Mouse (Mus musculus): ENCODE results near the gene Rpl23a.
"Not testable (repeated sequence)": the region's sequence is repeated elsewhere in the genome, so short reads cannot be mapped to it uniquely, and the experiment has no call there.

Gene Rpl23a

DNA sequence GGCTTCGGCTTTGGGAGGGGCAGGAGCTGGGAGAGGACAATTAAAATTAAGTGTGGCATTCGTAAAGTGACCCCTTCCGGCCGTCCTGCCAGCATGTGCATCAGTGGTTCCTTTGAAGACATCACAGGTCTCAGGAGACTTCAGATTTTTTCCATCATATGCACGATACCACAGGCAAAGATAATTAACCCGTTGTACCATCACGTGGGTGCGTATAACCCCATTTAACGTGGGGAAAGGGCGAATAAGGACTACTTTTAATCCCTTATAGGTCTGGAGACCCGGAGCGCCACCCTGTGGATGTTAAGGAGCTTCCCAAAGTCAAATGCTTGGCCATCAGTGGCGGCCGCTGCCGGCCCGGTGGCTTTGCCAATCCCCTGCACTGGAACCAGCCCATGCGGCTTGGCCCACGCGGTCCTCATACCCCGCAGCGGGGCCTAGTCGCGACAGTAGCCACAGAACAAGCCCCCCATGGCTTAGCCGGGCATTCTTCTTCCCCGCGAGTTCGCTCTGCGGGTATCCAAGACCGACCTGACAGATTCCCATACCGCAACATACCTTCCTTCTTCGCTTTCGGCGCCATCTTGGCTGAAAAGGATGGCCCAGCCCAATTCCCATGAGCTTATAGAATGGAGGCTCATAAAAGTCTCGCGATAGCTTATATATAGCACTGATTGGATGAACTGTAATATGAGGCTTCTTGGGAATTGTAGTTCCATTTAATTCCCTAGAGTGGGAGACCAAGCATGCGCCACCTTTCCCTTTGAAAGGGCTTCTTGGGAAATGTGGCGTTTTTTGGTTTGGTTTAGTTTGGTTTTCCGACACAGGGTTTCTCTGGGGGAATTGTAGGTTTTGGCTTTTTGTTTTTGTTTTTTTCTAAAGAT is at the start of gene Rpl23a:
Gene Rpl23a, minus strand, starts transcription at position 624 of the 884 bp plus-strand sequence.
- DNase-seq, result peak; percentile 78 to 91

DNA sequence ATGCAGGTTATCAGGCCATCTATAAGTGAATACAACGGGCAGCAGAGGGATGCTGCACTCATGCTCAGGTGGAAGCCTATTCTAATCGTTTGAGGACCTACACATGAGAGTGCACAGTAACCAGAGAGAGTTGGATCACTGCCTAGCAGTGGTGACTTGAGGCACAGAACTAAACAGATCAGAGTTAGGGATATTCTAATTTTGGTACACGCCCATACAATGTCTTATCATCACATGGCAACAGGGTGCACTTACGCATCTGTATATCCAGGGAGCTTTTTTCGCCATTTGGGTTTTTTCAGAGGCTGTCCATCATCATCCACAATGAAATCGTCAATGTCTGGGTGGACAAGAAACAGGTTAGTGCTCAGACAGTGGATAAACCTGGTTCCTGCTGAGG is 48.1 kb upstream of the Rpl23a start:
- DNase-seq, result no peak

GRCm38 (mm10) chr11:78223586-78223985 is 40.2 kb upstream of the Rpl23a start:
- no peak for DNase-seq

DNA sequence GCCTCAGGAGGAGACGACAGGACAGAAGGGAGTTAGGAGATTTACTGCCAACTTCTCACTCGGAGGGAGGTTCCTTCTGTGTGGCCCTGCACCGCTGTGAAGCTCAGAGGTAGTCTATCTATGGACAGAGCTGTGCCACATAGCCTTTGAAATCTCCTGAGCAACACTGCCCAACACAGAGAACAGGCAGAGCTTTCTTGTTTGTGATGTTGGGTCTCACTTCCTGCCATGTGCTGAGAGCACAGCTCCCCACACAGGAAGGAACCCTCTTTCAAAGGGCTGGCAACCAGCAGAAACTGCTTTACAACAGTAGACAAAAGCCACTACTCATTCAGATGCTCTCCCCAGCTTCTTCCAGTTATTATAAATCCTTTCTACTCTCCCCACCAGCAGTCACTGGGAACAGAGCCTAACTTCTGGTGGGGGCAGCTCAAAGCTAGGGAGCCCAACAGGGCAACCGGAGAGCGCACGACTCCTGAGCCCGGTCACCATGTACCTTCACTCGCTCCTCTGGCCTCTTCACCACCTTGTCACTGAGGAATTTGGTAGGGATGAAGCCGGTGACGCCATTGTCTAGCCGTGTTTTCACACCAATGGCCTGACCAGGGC is 32.4 kb upstream of the Rpl23a start:
- no peak for DNase-seq

GRCm38 (mm10) chr11:78213086-78213817 is 29.9 kb upstream of the Rpl23a start:
- DNase-seq, result no peak

DNA sequence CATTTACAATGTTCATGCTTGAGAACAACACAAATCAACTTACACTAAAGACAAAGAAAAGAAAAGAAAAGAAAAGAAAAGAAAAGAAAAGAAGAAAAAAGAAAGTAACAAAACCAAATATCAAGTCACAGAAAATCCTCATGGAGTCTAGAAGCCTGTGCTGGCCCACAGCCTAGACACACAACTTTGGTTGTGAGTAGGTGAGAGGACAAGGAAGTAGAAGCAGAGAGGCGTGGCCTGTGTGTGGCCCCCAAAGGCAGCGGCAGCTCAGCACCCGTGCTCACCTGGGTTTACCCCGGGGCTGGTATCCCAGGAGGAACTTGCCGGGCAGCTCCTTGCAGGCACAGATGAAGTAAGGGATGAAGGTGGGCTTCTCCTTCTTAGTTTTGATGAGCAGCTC is 28.1 kb upstream of the Rpl23a start:
- DNase-seq, result no peak

DNA sequence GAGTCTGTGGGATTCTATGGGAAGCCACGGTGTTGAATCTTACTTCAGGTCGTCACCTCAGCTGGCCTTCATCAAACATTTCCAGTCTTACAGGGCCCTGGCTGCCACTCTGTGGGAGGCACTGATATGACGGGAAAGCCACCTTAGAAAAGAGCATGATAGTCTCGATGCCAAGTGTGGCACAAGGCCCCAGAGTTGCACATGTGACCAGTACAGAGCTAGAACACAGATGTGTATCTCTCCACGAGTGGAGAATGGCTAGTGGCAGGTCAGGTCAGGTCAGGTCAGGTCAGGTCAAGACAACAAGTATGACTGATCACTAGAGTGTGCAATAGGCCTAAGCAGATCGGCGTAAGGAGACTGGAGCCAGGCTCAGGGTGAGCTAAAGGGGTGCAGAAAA is 27.2 kb upstream of the Rpl23a start:
- DNase-seq, result no peak

- peak in 1 of 2 experiments; percentile 25 for DNase-seq
These were observed 26.5 kb upstream of the Rpl23a start for GRCm38 (mm10) chr11:78209886-78210285.

DNA sequence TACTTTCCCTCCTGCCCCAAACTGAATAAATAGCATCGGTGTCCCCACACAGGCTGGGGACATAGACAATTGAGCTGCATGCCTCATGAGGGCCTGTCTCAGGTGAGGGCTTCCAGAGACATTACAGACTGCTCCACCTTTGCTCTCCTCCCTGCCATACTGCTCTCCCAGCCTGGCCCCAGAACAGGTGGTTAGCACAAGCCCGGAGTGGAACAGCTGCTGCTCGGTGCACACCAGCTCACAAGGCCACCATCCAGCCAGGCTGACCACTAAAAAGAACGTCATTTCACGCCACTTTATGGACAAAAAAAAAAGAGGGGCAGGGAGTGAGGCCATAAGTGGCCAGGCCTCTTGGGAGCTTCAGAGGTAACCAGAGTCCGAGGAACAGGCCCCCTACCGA is 23.8 kb upstream of the Rpl23a start:
- no peak for DNase-seq

GRCm38 (mm10) chr11:78205361-78206206 is 22.2 kb upstream of the Rpl23a start:
- no peak for DNase-seq

DNA sequence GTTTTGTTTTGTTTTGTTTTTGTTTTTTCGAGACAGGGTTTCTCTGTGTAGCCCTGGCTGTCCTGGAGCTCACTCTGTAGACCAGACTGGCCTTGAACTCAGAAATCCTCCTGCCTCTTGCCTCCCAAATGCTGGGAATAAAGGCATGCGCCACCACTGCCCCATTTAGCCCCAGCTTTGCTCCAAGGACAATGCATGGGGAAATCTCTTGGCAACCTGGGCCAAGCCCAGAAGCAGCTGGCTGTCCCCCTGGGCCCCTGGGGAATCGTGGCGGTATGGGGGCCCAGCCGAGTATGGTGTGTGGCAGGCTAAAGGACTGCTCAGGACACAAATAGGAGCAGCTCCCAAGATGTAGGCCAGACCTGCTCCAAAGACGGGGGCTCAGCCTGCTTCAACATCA is 20.9 kb upstream of the Rpl23a start:
- no peak for DNase-seq

- DNase-seq, result peak; percentile 38 to 40
These were observed 19.0 kb upstream of the Rpl23a start for GRCm38 (mm10) chr11:78202372-78202771.

DNA sequence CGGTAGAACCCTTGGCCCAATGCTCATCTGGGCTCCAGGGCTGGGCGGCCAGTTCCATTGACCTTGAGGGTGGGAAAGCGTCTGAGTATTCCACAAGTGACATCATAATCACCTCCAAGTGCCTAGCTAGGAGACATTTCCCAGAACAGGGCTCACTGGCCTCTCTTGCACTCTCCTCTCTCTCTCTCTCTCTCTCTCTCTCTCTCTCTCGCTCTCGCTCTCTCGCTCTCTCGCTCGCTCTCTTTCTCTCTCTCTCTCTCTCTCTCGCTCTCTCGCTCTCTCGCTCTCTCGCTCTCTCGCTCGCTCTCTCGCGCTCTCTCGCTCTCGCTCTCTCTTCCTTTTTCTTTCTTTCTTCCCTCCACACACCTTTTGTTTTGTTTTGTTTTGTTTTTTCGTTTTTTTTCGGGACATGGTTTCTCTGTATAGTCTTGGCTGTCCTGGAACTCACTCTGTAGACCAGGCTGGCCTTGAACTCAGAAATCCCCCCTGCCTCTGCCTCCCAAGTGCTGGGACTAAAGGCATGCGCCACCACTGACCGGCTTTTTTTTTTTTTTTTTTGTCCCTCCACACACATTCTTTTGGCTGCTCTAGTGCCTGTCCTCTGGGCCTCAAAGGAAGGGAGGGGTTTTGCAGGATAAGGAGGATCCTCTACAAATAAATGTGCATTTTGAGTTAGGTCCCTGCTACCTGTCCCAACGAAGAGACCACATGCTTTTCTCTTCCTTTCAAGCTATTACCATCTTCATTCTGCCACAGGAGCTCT is 11.9 kb upstream of the Rpl23a start:
- no peak for DNase-seq

DNA sequence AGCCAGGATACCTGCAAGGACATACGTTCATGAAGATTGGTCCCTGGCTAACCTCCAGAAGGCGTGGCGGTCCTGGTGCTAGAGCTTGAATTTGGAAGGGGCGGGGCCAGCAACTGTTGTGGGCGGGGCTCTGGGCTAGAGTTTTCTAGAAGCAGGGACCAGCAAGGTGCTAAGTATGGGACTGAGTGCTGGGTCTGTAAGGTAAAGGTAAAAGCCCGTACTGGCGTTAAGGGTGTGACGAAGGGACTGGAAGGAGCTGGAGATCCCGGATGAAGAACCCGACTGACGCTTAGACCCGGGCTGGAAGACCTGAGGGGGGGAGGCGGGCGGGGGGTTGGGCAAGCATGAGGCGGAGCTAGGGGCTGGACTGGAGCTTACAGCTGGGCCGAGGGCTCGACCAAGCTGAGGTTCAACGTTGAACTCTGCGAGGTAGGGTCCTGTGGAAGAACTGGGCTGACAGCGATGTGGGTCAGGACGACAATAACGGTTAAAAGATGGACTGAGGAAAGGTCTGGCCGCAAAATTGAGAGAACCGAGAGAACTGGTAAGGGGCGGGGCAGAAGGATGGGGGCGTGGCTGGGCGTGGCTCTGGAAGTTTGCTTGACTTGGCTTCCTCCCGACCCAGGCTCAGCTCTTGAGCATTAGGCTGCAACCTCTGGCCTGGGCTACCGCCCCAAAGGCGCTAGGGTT is 11.2 kb upstream of the Rpl23a start:
- peak; percentile 79 to 90 for DNase-seq

GRCm38 (mm10) chr11:78193113-78193512 is 9.7 kb upstream of the Rpl23a start, which contains the start of gene Proca1:
TSS of gene Proca1 (plus strand) at chr11:78193392.
- no peak for DNase-seq

GRCm38 (mm10) chr11:78190041-78190440 is 6.7 kb upstream of the Rpl23a start:
- DNase-seq, result peak; percentile 82 to 90

DNA sequence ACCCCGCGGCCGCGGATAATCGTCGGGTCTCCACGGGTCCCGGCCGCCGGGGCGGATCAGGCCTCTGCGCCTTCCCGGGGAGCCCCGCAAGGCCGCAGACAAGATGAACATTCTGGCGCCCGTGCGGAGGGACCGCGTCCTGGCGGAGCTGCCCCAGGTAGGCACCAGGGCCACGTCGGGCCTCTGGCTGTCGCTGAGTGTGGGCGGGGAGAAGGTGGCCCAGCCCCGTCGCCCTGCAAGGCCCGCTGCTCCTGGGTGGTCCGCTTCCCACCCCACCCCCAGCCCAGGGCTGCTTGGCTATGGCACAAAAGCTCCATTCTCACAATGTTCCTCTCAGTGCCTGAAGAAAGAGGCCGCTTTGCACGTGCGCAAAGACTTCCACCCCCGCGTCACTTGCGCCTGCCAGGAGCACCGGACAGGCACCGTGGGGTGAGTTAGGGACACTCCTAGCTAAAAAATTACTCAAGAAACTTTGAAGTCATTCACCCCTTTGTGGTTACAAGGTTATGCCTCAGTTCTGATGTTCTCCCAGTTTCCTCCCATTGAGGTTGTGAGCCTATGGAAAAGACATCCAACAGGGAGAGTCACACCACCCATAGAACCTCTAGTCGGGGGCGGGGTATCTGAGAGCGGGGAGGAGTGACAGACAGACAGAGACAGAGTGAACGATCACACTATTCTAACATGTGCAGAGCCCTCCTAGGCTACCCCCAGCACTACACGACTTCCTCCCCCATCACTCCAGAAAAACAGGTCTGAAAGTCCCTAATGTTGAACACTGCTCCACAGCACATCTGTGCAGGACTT is 6.1 kb upstream of the Rpl23a start:
- peak; percentile 75 to 84 for DNase-seq

GRCm38 (mm10) chr11:78188331-78189233 is 5.2 kb upstream of the Rpl23a start, which contains the start of gene Rab34:
TSS of gene Rab34 (plus strand) at chr11:78188430.
- peak; percentile 78 to 86 for DNase-seq

GRCm38 (mm10) chr11:78184702-78185101 is 1.3 kb upstream of the Rpl23a start:
- DNase-seq, result not testable (repeated sequence)

Measured in kidney, postnatal 36 days (tissue).